8 mouse cellular contexts compared by ENCODE assay signal in genomic region chr5:142894918-142895613, GRCm38 (mm10). TPM values are rescaled to one million over a fixed set of nuclear protein-coding genes. Genes with fewer than 3 reads are reported as not detected.
A peak's percentile ranks its signal among the peaks of the same experiment; 100 is the strongest.
DNase-seq lines count a peak whose midpoint lies in the region; ATAC-seq and TF ChIP-seq lines count a peak whose summit lies in the region.

Gene Fbxl18 (minus strand): TSS chr5:142895421.

- H3K4me2 ChIP-seq in embryonic facial prominence, embryonic 12.5 days (replicated peaks), result peak within 1 kb of the TSS; percentile 92
- peak within 1 kb of the TSS; percentile 88 for H3K4me2 ChIP-seq in limb, embryonic 15.5 days

- no peak for TF ChIP-seq CTCF in kidney, adult 2 months (conservative IDR thresholded peaks at IDR 0.05; ENCODE audit: insufficient read depth, insufficient read length, low read depth, low read length)

- peaks cover 8% of the 10 kb centered on the region for H3K4me1 ChIP-seq in embryonic facial prominence, embryonic 12.5 days
- H3K4me1 ChIP-seq in kidney, adult 2 months (ENCODE audit: control insufficient read depth, insufficient read depth, low read length), result no peaks in the 10 kb centered on the region
- H3K4me1 ChIP-seq in limb, embryonic 15.5 days, result peaks cover 21% of the 10 kb centered on the region

- peak within 1 kb of the TSS; percentile 89 for H3K4me3 ChIP-seq in embryonic facial prominence, embryonic 12.5 days
- H3K4me3 ChIP-seq in kidney, adult 2 months (ENCODE audit: insufficient read depth, low read depth, low read length), result peak within 1 kb of the TSS; percentile 83
- H3K4me3 ChIP-seq in limb, embryonic 15.5 days, result peak within 1 kb of the TSS; percentile 67

- no peaks in the 10 kb centered on the region for H3K9me3 ChIP-seq in embryonic facial prominence, embryonic 12.5 days
- no peaks in the 10 kb centered on the region for H3K9me3 ChIP-seq in limb, embryonic 15.5 days

- H3K27me3 ChIP-seq in embryonic facial prominence, embryonic 12.5 days, result no peaks in the 10 kb centered on the region
- no peaks in the 10 kb centered on the region for H3K27me3 ChIP-seq in kidney, adult 2 months (replicated peaks; ENCODE audit: control insufficient read depth, insufficient read depth, low read length)
- no peaks in the 10 kb centered on the region for H3K27me3 ChIP-seq in limb, embryonic 15.5 days

- H3K27ac ChIP-seq in embryonic facial prominence, embryonic 12.5 days, result peak within 1 kb of the TSS; percentile 64
- H3K27ac ChIP-seq in kidney, adult 2 months (ENCODE audit: insufficient read depth, low read depth, low read length), result peak within 1 kb of the TSS; percentile 88
- H3K27ac ChIP-seq in limb, embryonic 15.5 days, result peak within 1 kb of the TSS; percentile 72

- peak; percentile 92 for ATAC-seq in embryonic facial prominence, embryonic 12.5 days (ENCODE audit: insufficient number of reproducible peaks, insufficient read depth, low FRiP score, low TSS enrichment)
- ATAC-seq in limb, embryonic 15.5 days (ENCODE audit: insufficient number of reproducible peaks, low FRiP score, low TSS enrichment, low read depth), result peak; percentile 87

- peak; percentile 91 for DNase-seq in 3134 (ENCODE audit: extremely low read depth, insufficient read length, low spot score)
- DNase-seq in adrenal gland, postnatal 25 days, result peak; percentile 90
- DNase-seq in heart, adult 18-20 months, result peak; percentile 94 to 96
- peak; percentile 96 for DNase-seq in kidney, adult 2 months
- peak; percentile 59 to 69 for DNase-seq in monocyte, adult 2 months (ENCODE audit: low read depth in 1 of 2, low spot score in 2 of 2)
- peak; percentile 85 to 90 for DNase-seq in spleen, postnatal 36 days (ENCODE audit: low spot score in 2 of 2)

- H3K36me3 ChIP-seq in embryonic facial prominence, embryonic 12.5 days, result peaks cover 12% of the 10 kb centered on the region
- no peaks in the 10 kb centered on the region for H3K36me3 ChIP-seq in kidney, adult 2 months (ENCODE audit: control insufficient read depth, insufficient read depth, low read length)
- peaks cover 16% of the 10 kb centered on the region for H3K36me3 ChIP-seq in limb, embryonic 15.5 days

- under 1% methylated on average over 40 of the region's 40 CpGs for WGBS in embryonic facial prominence, embryonic 12.5 days
- under 1% methylated on average over 40 of the region's 40 CpGs for WGBS in kidney, adult 2 months
- under 1% methylated on average over 40 of the region's 40 CpGs for WGBS in limb, embryonic 15.5 days

- peak; percentile 73 for TF ChIP-seq POLR2A in kidney, adult 2 months (IDR thresholded peaks at IDR 0.05; ENCODE audit: low read depth, low read length)

- peak within 1 kb of the TSS; percentile 89 for H3K9ac ChIP-seq in embryonic facial prominence, embryonic 12.5 days
- peak within 1 kb of the TSS; percentile 72 for H3K9ac ChIP-seq in limb, embryonic 15.5 days

RNA-seq across cellular contexts. Expression of gene Fbxl18, which starts in this region (rescaled TPM):
- total RNA-seq in adrenal gland, postnatal 25 days (2021), result 14.5 and 19.8 TPM in 2 replicates
- 14.6 and 16.5 TPM in 2 replicates for polyA plus RNA-seq in embryonic facial prominence, embryonic 12.5 days (2016; fragmentation: Nextera tagmentation; extraction: Ambion mirVana)
- total RNA-seq in heart, adult 18-20 months (2021), result 1 to 10 TPM; 4.6 to 4.7 TPM
- polyA plus RNA-seq in kidney, adult 2 months (2012; rRNA removed), result 11.5 and 17.2 TPM in 2 replicates
- 12.5 and 12.6 TPM in 2 replicates for polyA plus RNA-seq in limb, embryonic 15.5 days (2015; fragmentation: Nextera tagmentation; extraction: Ambion mirVana)

Comparison
In these comparisons a context has a peak if more than half of its experiments do, and no peak if none do; other contexts are left out.
1. Peak in every context shown above with its lines: DNase-seq, ATAC-seq, H3K4me3 ChIP-seq and H3K27ac ChIP-seq.